Mouse (Mus musculus) erythroblast, embryonic 14.5 days (primary cell): ENCODE measurements around the gene Syce3. TPM values are rescaled to one million over a fixed set of nuclear protein-coding genes. Genes with fewer than 3 reads are reported as not detected.

Source experiments
- H3K27me3 ChIP-seq: 2 replicates; pipeline ENCODE4 v1.6.1; 2012; ENCODE audit warnings: inconsistent platforms; ENCODE audit not compliant: control insufficient read depth
- H3K36me3 ChIP-seq: 2 replicates; pipeline ENCODE4 v1.6.1; 2012; ENCODE audit warnings: mild to moderate bottlenecking, inconsistent platforms; ENCODE audit not compliant: control insufficient read depth
- H3K4me1 ChIP-seq: 2 replicates; pipeline ENCODE4 v1.6.1; 2012; ENCODE audit warnings: inconsistent platforms; ENCODE audit not compliant: control insufficient read depth
- H3K4me3 ChIP-seq: replicated peaks from 2 replicates; pipeline ENCODE3; 2012; ENCODE audit warnings: moderate library complexity, mild to moderate bottlenecking, inconsistent platforms
- H3K9me3 ChIP-seq: 2 replicates; pipeline ENCODE4 v1.6.1; 2012; ENCODE audit warnings: low read length, inconsistent platforms, mixed read lengths; ENCODE audit not compliant: control insufficient read depth
- GATA1 ChIP-seq: IDR thresholded peaks from 2 replicates; pipeline ENCODE4 v1.6.1; 2012; ENCODE audit warnings: low read length, inconsistent platforms, mixed read lengths
- TAL1 ChIP-seq: IDR thresholded peaks from 3 replicates; pipeline ENCODE4 v1.6.1; 2012; ENCODE audit warnings: low read length, inconsistent platforms, mixed read lengths
- polyA plus RNA-seq: library from polyadenylated mRNA; stranded (reverse); fragments of >175 nt; gene quantifications from 2 replicates; pipeline ENCODE4 v1.2.3, GENCODE M21; 2012

Gene Syce3
- polyA plus RNA-seq, 1 experiment: not detected

DNA sequence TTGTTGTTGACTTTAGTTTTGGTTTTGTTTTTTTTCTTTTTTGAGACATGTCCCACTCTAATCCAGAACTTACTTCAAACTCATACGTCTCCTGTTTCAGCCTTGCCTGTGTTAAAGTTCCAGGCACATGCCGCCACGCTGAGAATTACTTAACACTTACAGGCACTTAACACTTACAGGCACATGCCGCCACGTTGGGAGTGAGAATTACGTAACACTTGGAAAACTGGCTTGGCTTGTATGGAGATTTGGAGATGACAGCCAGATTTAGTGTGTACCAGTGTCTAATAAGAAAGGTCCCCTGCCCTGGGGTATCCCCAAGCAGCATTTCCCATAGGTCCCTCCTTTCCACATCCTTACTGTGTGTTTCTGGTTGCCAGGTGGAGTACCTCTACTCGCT is 47.3 kb downstream of the Syce3 start:
- Histone ChIP-seq H3K27me3 (no peaks in the 10 kb centered on the region), H3K36me3 (peaks cover 99% of the 10 kb centered on the region), H3K9me3 (no peaks in the 10 kb centered on the region), H3K4me1 (peaks cover 26% of the 10 kb centered on the region), H3K4me3 (no peak overlapping the region)
- TF ChIP-seq GATA1 (no peak), TAL1 (no peak)

GRCm38 (mm10) chr15:89358784-89359183 is 51.5 kb downstream of the Syce3 start:
- H3K4me1 ChIP-seq: peaks cover 55% of the 10 kb centered on the region
- no peak for TF ChIP-seq GATA1
- TF ChIP-seq TAL1: no peak
- peaks cover 77% of the 10 kb centered on the region for H3K36me3 ChIP-seq

DNA sequence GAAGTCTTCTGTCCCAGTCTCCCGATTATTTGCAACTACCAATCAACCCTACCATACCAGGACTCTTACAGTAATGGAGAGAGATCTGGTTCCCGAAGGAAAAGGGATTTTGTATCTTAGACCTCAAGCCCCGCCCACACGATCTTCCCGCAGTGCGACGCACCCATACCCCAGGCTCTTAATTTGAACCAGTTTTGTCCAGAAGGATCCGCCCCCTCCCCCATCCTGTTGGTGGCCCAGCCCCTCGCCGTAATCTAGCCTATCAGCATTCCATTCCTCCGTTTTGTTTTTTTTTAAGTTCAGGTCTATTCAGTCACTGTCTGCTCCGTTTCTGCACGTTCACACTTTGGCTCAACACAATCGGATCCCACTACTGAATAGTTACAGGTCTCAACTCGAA is 53.9 kb downstream of the Syce3 start:
- Histone ChIP-seq H3K36me3 (peaks cover 77% of the 10 kb centered on the region), H3K4me1 (peaks cover 59% of the 10 kb centered on the region)

More at GRCm38 (mm10) chr15:89358784-89359183, 51.5 kb downstream of the Syce3 start:
- Histone ChIP-seq H3K9me3 (no peaks in the 10 kb centered on the region), H3K27me3 (no peaks in the 10 kb centered on the region), H3K4me3 (no peak overlapping the region)

GRCm38 (mm10) chr15:89355241-89356187 is 54.8 kb downstream of the Syce3 start, which contains the start of the genes Lmf2 and Ncaph2:
Gene Lmf2 (minus strand): TSS chr15:89355659.
Gene Ncaph2 (plus strand): TSS chr15:89355719.
- Histone ChIP-seq H3K4me3 (peak within 1 kb of the TSS; percentile 97), H3K36me3 (peaks cover 77% of the 10 kb centered on the region), H3K9me3 (no peaks in the 10 kb centered on the region), H3K27me3 (no peaks in the 10 kb centered on the region), H3K4me1 (peaks cover 56% of the 10 kb centered on the region)
- TF ChIP-seq TAL1 (no peak), GATA1 (no peak)

More for the DNA sequence above, 53.9 kb downstream of the Syce3 start:
- no peaks in the 10 kb centered on the region for H3K9me3 ChIP-seq
- no peaks in the 10 kb centered on the region for H3K27me3 ChIP-seq
- H3K4me3 ChIP-seq: peak overlapping the region; percentile 97
- TF ChIP-seq GATA1 (0 out of 2 replicates have a peak, but pooled peaks have one; percentile 12), TAL1 (no peak)

DNA sequence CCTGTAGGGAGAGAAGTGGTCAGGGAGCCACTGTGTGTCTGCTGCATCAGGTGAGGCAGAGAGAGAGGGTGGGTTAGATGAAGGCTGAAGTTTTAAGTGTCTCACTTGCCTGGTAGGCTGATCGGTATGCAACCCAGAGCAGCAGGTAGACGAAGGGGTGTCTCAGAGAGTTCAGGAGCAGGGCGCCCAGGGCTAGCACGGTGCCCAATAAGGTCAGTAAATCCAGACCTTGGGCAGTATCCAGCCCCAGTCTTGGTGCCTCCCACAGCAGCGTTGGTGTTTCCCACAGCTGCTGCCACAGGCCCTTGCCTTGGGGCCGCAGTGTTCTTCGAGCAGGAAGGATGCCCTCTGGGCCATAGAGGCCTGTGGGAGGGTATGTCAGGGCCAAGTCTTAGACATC is 55.8 kb downstream of the Syce3 start:
- Histone ChIP-seq H3K27me3 (no peaks in the 10 kb centered on the region), H3K4me3 (peak overlapping the region; percentile 97), H3K9me3 (no peaks in the 10 kb centered on the region), H3K4me1 (peaks cover 48% of the 10 kb centered on the region), H3K36me3 (peaks cover 74% of the 10 kb centered on the region)
- no peak for TF ChIP-seq TAL1
- TF ChIP-seq GATA1: no peak

GRCm38 (mm10) chr15:89353837-89354236 is 56.5 kb downstream of the Syce3 start:
- Histone ChIP-seq H3K4me1 (peaks cover 43% of the 10 kb centered on the region), H3K36me3 (peaks cover 68% of the 10 kb centered on the region), H3K4me3 (peak overlapping the region; percentile 97), H3K9me3 (no peaks in the 10 kb centered on the region), H3K27me3 (no peaks in the 10 kb centered on the region)
- no peak for TF ChIP-seq TAL1
- TF ChIP-seq GATA1: no peak

GRCm38 (mm10) chr15:89352795-89353194 is 57.5 kb downstream of the Syce3 start:
- Histone ChIP-seq H3K36me3 (peaks cover 58% of the 10 kb centered on the region), H3K4me1 (peaks cover 33% of the 10 kb centered on the region), H3K27me3 (no peaks in the 10 kb centered on the region), H3K4me3 (no peak overlapping the region), H3K9me3 (no peaks in the 10 kb centered on the region)
- TF ChIP-seq GATA1 (no peak), TAL1 (no peak)

- TF ChIP-seq TAL1 (no peak), GATA1 (no peak)
- peaks cover 27% of the 10 kb centered on the region for H3K4me1 ChIP-seq
- H3K4me3 ChIP-seq: no peak overlapping the region
These were observed 58.2 kb downstream of the Syce3 start for GRCm38 (mm10) chr15:89352054-89352453.

GRCm38 (mm10) chr15:89351302-89351701 is 59.0 kb downstream of the Syce3 start:
- Histone ChIP-seq H3K4me1 (peaks cover 21% of the 10 kb centered on the region), H3K36me3 (peaks cover 50% of the 10 kb centered on the region), H3K4me3 (no peak overlapping the region), H3K9me3 (no peaks in the 10 kb centered on the region), H3K27me3 (no peaks in the 10 kb centered on the region)
- no peak for TF ChIP-seq GATA1
- TF ChIP-seq TAL1: no peak

More at GRCm38 (mm10) chr15:89352054-89352453, 58.2 kb downstream of the Syce3 start:
- no peaks in the 10 kb centered on the region for H3K27me3 ChIP-seq
- H3K9me3 ChIP-seq: no peaks in the 10 kb centered on the region
- peaks cover 51% of the 10 kb centered on the region for H3K36me3 ChIP-seq

- H3K36me3 ChIP-seq: peaks cover 50% of the 10 kb centered on the region
- TF ChIP-seq GATA1 (no peak), TAL1 (no peak)
These were observed 59.9 kb downstream of the Syce3 start for GRCm38 (mm10) chr15:89350447-89350846.

More at GRCm38 (mm10) chr15:89350447-89350846, 59.9 kb downstream of the Syce3 start:
- peaks cover 21% of the 10 kb centered on the region for H3K4me1 ChIP-seq
- H3K9me3 ChIP-seq: no peaks in the 10 kb centered on the region
- H3K27me3 ChIP-seq: no peaks in the 10 kb centered on the region
- H3K4me3 ChIP-seq: no peak overlapping the region
